ENCODE assay signal across 21 mouse cellular contexts in genomic region chr2:125301877-125302624, GRCm38 (mm10). TPM values are rescaled to one million over a fixed set of nuclear protein-coding genes. Genes with fewer than 3 reads are reported as not detected.
DNase-seq lines count a peak whose midpoint lies in the region; ATAC-seq lines count a peak whose summit lies in the region.
"Had no signal": no experiment of that assay in that cellular context is flagged by ENCODE, and none has a peak within 500 bp of the region (broad histone marks: within the 10 kb centered on the region; RNA-seq: fewer than 3 reads in every experiment).

No protein-coding gene starts in this region.

- H3K36me3 ChIP-seq in forebrain, embryonic 15.5 days, result peaks cover 4% of the 10 kb centered on the region; the same call in 1 of the 2 replicates
- peaks cover 26% of the 10 kb centered on the region for H3K36me3 ChIP-seq in forebrain, embryonic 13.5 days (ENCODE audit: poor library complexity, severe bottlenecking)
- H3K36me3 ChIP-seq in embryonic facial prominence, embryonic 15.5 days, result peaks cover 16% of the 10 kb centered on the region
- H3K36me3 ChIP-seq: liver, embryonic 13.5 days had no signal

- no peak overlapping the region for H3K9ac ChIP-seq in forebrain, embryonic 15.5 days (replicated peaks)
- no peak overlapping the region for H3K9ac ChIP-seq in forebrain, embryonic 13.5 days
- H3K9ac ChIP-seq in embryonic facial prominence, embryonic 15.5 days, result no peak overlapping the region
- H3K9ac ChIP-seq: embryonic facial prominence, embryonic 12.5 days; heart, embryonic 13.5 days; kidney, embryonic 15.5 days; limb, embryonic 12.5 days; liver, embryonic 13.5 days; lung, embryonic 14.5 days had no signal

- 49% methylated on average over 9 of the region's 9 CpGs for WGBS in forebrain, embryonic 15.5 days
- 54% methylated on average over 9 of the region's 9 CpGs for WGBS in forebrain, embryonic 13.5 days
- WGBS in embryonic facial prominence, embryonic 15.5 days, result 31% methylated on average over 9 of the region's 9 CpGs

- no peaks in the 10 kb centered on the region for H3K4me1 ChIP-seq in forebrain, embryonic 15.5 days
- no peaks in the 10 kb centered on the region for H3K4me1 ChIP-seq in forebrain, embryonic 13.5 days
- peaks cover 12% of the 10 kb centered on the region; the same call in 1 of the 2 replicates for H3K4me1 ChIP-seq in embryonic facial prominence, embryonic 15.5 days
- H3K4me1 ChIP-seq: embryonic facial prominence, embryonic 12.5 days; heart, embryonic 13.5 days; liver, embryonic 13.5 days had no signal

- 0 out of 2 replicates have a peak, but pooled peaks have one; percentile 48 for ATAC-seq in forebrain, embryonic 15.5 days (replicated peaks)
- ATAC-seq in forebrain, embryonic 13.5 days, result no peak
- peak; percentile 65 for ATAC-seq in embryonic facial prominence, embryonic 15.5 days (ENCODE audit: insufficient number of reproducible peaks, low FRiP score, low TSS enrichment, low read depth)
- ATAC-seq: hindbrain, postnatal 0 days; intestine, postnatal 0 days had no signal

- no peak overlapping the region for H3K4me2 ChIP-seq in forebrain, embryonic 15.5 days (replicated peaks)
- no peak overlapping the region for H3K4me2 ChIP-seq in forebrain, embryonic 13.5 days
- H3K4me2 ChIP-seq in embryonic facial prominence, embryonic 15.5 days (replicated peaks), result no peak overlapping the region
- H3K4me2 ChIP-seq: embryonic facial prominence, embryonic 12.5 days; heart, embryonic 13.5 days; kidney, embryonic 15.5 days; limb, embryonic 12.5 days; liver, embryonic 13.5 days; lung, embryonic 14.5 days had no signal

- no peak overlapping the region for H3K4me3 ChIP-seq in forebrain, embryonic 15.5 days
- H3K4me3 ChIP-seq in forebrain, embryonic 13.5 days, result no peak overlapping the region
- H3K4me3 ChIP-seq in embryonic facial prominence, embryonic 15.5 days (replicated peaks), result no peak overlapping the region
- H3K4me3 ChIP-seq: embryonic facial prominence, embryonic 12.5 days; heart, embryonic 13.5 days; kidney, embryonic 15.5 days; left cerebral cortex, adult 2 months; limb, embryonic 12.5 days; liver, embryonic 13.5 days had no signal

- no peaks in the 10 kb centered on the region for H3K9me3 ChIP-seq in forebrain, embryonic 15.5 days
- H3K9me3 ChIP-seq in forebrain, embryonic 13.5 days (replicated peaks), result no peaks in the 10 kb centered on the region
- H3K9me3 ChIP-seq in embryonic facial prominence, embryonic 15.5 days (replicated peaks), result no peaks in the 10 kb centered on the region
- H3K9me3 ChIP-seq: embryonic facial prominence, embryonic 12.5 days; heart, embryonic 13.5 days; kidney, embryonic 15.5 days; limb, embryonic 12.5 days; liver, embryonic 13.5 days had no signal

- no peak overlapping the region for H3K27ac ChIP-seq in forebrain, embryonic 15.5 days (replicated peaks)
- no peak overlapping the region for H3K27ac ChIP-seq in forebrain, embryonic 13.5 days
- peak overlapping the region; percentile 63 for H3K27ac ChIP-seq in embryonic facial prominence, embryonic 15.5 days (replicated peaks)
- H3K27ac ChIP-seq: embryonic facial prominence, embryonic 12.5 days; heart, embryonic 13.5 days; hindbrain, postnatal 0 days; kidney, embryonic 15.5 days; left cerebral cortex, adult 2 months; limb, embryonic 12.5 days; liver, embryonic 13.5 days had no signal

- DNase-seq in 3134 (ENCODE audit: extremely low read depth, insufficient read length, low spot score), result peak; percentile 77
- peak; percentile 81 for DNase-seq in NIH3T3 (ENCODE audit: low read depth)
- no peak for DNase-seq in urinary bladder, adult 2 months (ENCODE audit: low spot score)
- no peak for DNase-seq in spleen, postnatal 10 days (ENCODE audit: low spot score in 2 of 2)
- DNase-seq: B cell, adult 2 months; cerebellum, adult 9-11 months; heart, adult 18-20 months; kidney, postnatal 4 days; liver, embryonic 13.5 days; lung, embryonic 14.5 days; lung, postnatal 4 days had no signal

- H3K27me3 ChIP-seq in forebrain, embryonic 15.5 days, result no peaks in the 10 kb centered on the region
- no peaks in the 10 kb centered on the region for H3K27me3 ChIP-seq in forebrain, embryonic 13.5 days
- no peaks in the 10 kb centered on the region for H3K27me3 ChIP-seq in embryonic facial prominence, embryonic 15.5 days
- H3K27me3 ChIP-seq: embryonic facial prominence, embryonic 12.5 days; heart, embryonic 13.5 days; kidney, embryonic 15.5 days; limb, embryonic 12.5 days; liver, embryonic 13.5 days had no signal

RNA-seq across cellular contexts. Expression of gene Dut, which starts 55.1 kb away (rescaled TPM):
- 105 and 118 TPM in 2 replicates for polyA plus RNA-seq in forebrain, embryonic 15.5 days (2015; fragmentation: Nextera tagmentation; extraction: Ambion mirVana)
- polyA plus RNA-seq in forebrain, embryonic 13.5 days (2015; fragmentation: Nextera tagmentation; extraction: Ambion mirVana), result 188 and 199 TPM in 2 replicates
- polyA plus RNA-seq in embryonic facial prominence, embryonic 15.5 days (2015; fragmentation: Nextera tagmentation; extraction: Ambion mirVana), result 92.7 and 105 TPM in 2 replicates
- 17.9 and 22.2 TPM in 2 replicates for polyA plus RNA-seq in urinary bladder, adult 2 months (2012; rRNA removed)

Comparison
In these comparisons a context has a peak if more than half of its experiments do, and no peak if none do; other contexts are left out.
1. DNase-seq: peak in 3134 (single experiment) and NIH3T3 (single experiment); none in urinary bladder, adult 2 months (single experiment) and spleen, postnatal 10 days (0 of 2).